Mouse (Mus musculus): ENCODE measurements around the gene Cryl1. TPM values are rescaled to one million over a fixed set of nuclear protein-coding genes. Genes with fewer than 3 reads are reported as not detected.

Cryl1 gene
- total RNA-seq, 2 experiments from 2014 or later = 4.7 to 5.5 TPM

DNA sequence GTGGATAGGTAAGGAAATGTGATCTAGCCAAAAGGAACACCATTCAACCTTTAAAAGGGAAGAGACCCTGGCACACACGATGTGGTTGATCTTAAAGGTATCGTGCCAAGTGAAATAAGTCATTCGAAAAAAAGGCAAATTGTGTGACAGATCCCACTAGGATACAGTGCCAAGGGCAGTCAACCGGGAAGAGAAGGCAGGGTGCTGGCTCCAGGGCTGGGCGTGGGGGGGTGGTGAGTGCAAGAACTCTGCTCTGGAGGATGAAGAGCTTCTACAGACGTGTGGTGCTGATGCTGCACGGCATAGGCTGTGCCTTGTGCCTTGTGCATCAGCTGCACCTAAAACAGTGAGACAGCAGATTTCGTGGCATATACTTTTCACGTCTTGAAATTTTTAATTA is 33.0 kb downstream of the Cryl1 start:
- no peak for DNase-seq
- H3K4me3 ChIP-seq = no peak overlapping the region
- intact Hi-C loops (cut with DNase I) = no loop called here
- TF ChIP-seq CTCF (IDR thresholded peaks at IDR 0.05) = no peak
- no peak overlapping the region for H3K27ac ChIP-seq

- no peak for TF ChIP-seq CTCF (IDR thresholded peaks at IDR 0.05)
- Histone ChIP-seq H3K27ac (no peak overlapping the region), H3K4me3 (no peak overlapping the region)
- intact Hi-C loops (cut with DNase I) = loop anchor here (5.0 kb wide), 1 partner anchor 272 kb away; no protein-coding TSS in a partner anchor
- DNase-seq = no peak
Measured at GRCm38 (mm10) chr14:57363833-57364232, 34.5 kb downstream of the Cryl1 start.

GRCm38 (mm10) chr14:57362726-57363660 is 35.3 kb downstream of the Cryl1 start:
- peak; percentile 79 for DNase-seq
- no peak overlapping the region for H3K27ac ChIP-seq
- peak; percentile 90 for TF ChIP-seq CTCF (IDR thresholded peaks at IDR 0.05)
- H3K4me3 ChIP-seq = no peak overlapping the region
- intact Hi-C loops (cut with DNase I) = loop anchor here (1.0 to 5.0 kb wide), 2 partner anchors 254 to 271 kb away; no protein-coding TSS in a partner anchor

DNA sequence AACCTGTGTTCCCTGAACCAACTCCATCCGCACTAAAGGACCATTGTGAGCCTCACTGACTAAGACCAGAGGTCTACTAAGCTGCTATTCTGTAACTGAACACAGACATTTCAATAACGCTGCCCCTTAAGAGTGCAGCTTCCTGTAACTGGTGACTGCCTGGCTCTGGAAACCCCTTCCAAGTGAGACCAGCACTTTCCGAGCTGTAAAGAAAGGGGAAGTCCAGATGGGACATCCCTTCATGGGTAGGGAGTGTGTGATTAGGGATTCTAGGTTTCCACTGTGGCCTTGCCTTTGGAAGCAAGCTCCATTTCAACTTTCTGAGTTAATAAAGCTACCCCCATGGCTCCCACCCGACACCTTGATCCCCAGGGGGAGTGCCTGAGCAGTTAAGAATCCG is 41.3 kb downstream of the Cryl1 start:
- H3K4me3 ChIP-seq = no peak overlapping the region
- intact Hi-C loops (cut with DNase I) = no loop called here
- no peak for DNase-seq
- no peak overlapping the region for H3K27ac ChIP-seq
- TF ChIP-seq CTCF (IDR thresholded peaks at IDR 0.05) = no peak

GRCm38 (mm10) chr14:57351521-57352235 is 46.7 kb downstream of the Cryl1 start:
- H3K27ac ChIP-seq = no peak overlapping the region
- DNase-seq = no peak
- intact Hi-C loops (cut with DNase I) = no loop called here

GRCm38 (mm10) chr14:57349955-57350354 is 48.4 kb downstream of the Cryl1 start:
- no peak overlapping the region for H3K4me3 ChIP-seq
- no peak for DNase-seq
- H3K27ac ChIP-seq = no peak overlapping the region
- no peak for TF ChIP-seq CTCF (IDR thresholded peaks at IDR 0.05)
- intact Hi-C loops (cut with DNase I) = no loop called here

More at GRCm38 (mm10) chr14:57351521-57352235, 46.7 kb downstream of the Cryl1 start:
- no peak overlapping the region for H3K4me3 ChIP-seq
- no peak for TF ChIP-seq CTCF (IDR thresholded peaks at IDR 0.05)

GRCm38 (mm10) chr14:57348155-57348554 is 50.2 kb downstream of the Cryl1 start:
- TF ChIP-seq CTCF (IDR thresholded peaks at IDR 0.05) = no peak
- H3K27ac ChIP-seq = no peak overlapping the region
- H3K4me3 ChIP-seq = no peak overlapping the region
- intact Hi-C loops (cut with DNase I) = no loop called here
- DNase-seq = no peak

GRCm38 (mm10) chr14:57346135-57346534 is 52.2 kb downstream of the Cryl1 start:
- TF ChIP-seq CTCF (IDR thresholded peaks at IDR 0.05) = peak; percentile 16; the same call in 1 of the 2 replicates
- no peak overlapping the region for H3K27ac ChIP-seq
- DNase-seq = no peak
- intact Hi-C loops (cut with DNase I) = no loop called here
- H3K4me3 ChIP-seq = no peak overlapping the region

GRCm38 (mm10) chr14:57344781-57345492 is 53.4 kb downstream of the Cryl1 start:
- no peak for TF ChIP-seq CTCF (IDR thresholded peaks at IDR 0.05)
- DNase-seq = no peak
- no peak overlapping the region for H3K27ac ChIP-seq
- H3K4me3 ChIP-seq = 0 out of 2 replicates have a peak overlapping the region, but pooled peaks have one; percentile 13
- intact Hi-C loops (cut with DNase I) = loop anchor here (2.0 kb wide), 1 partner anchor 40 kb away; no protein-coding TSS in a partner anchor

GRCm38 (mm10) chr14:57343057-57343750 is 55.1 kb downstream of the Cryl1 start:
- no peak overlapping the region for H3K4me3 ChIP-seq
- intact Hi-C loops (cut with DNase I) = no loop called here
- peak overlapping the region; percentile 54 for H3K27ac ChIP-seq
- no peak for TF ChIP-seq CTCF (IDR thresholded peaks at IDR 0.05)
- no peak for DNase-seq

DNA sequence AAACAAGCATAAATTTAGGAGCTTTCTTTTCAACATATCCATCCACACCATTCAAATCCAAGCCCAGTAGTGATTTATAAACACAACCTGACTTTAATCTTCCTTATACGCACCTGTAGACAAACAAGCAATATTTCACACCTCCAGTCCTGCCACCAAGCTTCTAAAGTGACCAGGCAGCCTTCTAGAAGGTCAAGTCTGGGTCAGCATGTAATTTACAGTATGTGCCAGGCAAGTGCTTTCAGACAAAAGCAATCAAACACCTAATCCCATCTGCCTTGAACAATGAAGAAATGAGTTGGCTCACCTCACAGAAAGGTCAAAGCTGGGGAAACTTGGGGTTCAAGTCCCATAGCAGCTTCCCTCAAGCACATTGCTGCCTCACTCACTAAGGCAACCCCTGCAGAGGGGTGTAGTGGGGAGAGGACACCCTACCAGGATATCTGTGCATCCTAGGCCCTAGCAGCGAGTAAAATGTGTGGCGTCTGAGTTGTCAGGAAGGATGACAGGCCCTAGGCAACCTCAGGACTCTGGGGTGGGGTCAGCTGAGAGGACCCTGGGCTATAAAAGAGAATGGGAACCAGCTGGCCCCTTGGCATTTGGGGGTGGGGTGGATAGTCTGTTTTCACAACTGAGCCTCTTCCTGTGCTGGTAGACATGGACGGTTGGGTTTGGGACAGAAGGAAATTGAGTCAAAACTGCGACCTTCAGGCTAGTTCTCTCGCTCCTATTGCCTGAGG is 55.8 kb downstream of the Cryl1 start:
- peak overlapping the region; percentile 54 for H3K27ac ChIP-seq
- no peak for DNase-seq
- intact Hi-C loops (cut with DNase I) = no loop called here
- TF ChIP-seq CTCF (IDR thresholded peaks at IDR 0.05) = no peak
- H3K4me3 ChIP-seq = no peak overlapping the region

All from gastrocnemius, adult 2 months (tissue).